Mouse (Mus musculus): ENCODE data around the gene Ncoa3. TPM values are rescaled to one million over a fixed set of nuclear protein-coding genes. Genes with fewer than 3 reads are reported as not detected.
"Not testable (repeated sequence)": the region's sequence is repeated elsewhere in the genome, so short reads cannot be mapped to it uniquely, and the experiment has no call there.

Ncoa3 gene
- polyA plus RNA-seq, 1 experiment from 2014 or later: 14.6 TPM

- DNase-seq (ENCODE audit: low spot score): peak; percentile 80
- ATAC-seq (replicated peaks; ENCODE audit: low FRiP score, low read depth); H3K4me3 ChIP-seq (replicated peaks; ENCODE audit: low read depth, low read length): not testable (repeated sequence)
Measured at GRCm38 (mm10) chr2:166084964-166085363, 92.5 kb downstream of the Ncoa3 start.

GRCm38 (mm10) chr2:166085780-166086179 lies 93.3 kb downstream of the Ncoa3 start:
- Histone ChIP-seq H3K27ac (no peak overlapping the region), H3K4me2 (ENCODE audit: low read length) (no peak overlapping the region), H3K4me3 (replicated peaks; ENCODE audit: low read depth, low read length) (no peak overlapping the region), H3K36me3 (ENCODE audit: insufficient read depth, low read length) (no peaks in the 10 kb centered on the region), H3K9ac (ENCODE audit: low read depth, low read length) (no peak overlapping the region), H3K9me3 (replicated peaks; ENCODE audit: low read length) (no peaks in the 10 kb centered on the region), H3K27me3 (ENCODE audit: insufficient read depth, low read length) (no peaks in the 10 kb centered on the region), H3K4me1 (replicated peaks; ENCODE audit: insufficient read depth, low read length) (peaks cover 9% of the 10 kb centered on the region)
- ATAC-seq (replicated peaks; ENCODE audit: low FRiP score, low read depth) (peak; percentile 24; the same call in 1 of the 2 replicates), DNase-seq (ENCODE audit: low spot score) (no peak)
- WGBS: 70% methylated on average over 10 of the region's 10 CpGs
- no peak for TF ChIP-seq CTCF (IDR thresholded peaks at IDR 0.05; ENCODE audit: low read depth)

More at GRCm38 (mm10) chr2:166084964-166085363, 92.5 kb downstream of the Ncoa3 start:
- not testable (repeated sequence) for H3K27ac ChIP-seq; H3K4me2 ChIP-seq (ENCODE audit: low read length); H3K27me3 ChIP-seq (ENCODE audit: insufficient read depth, low read length); H3K36me3 ChIP-seq (ENCODE audit: insufficient read depth, low read length); H3K9ac ChIP-seq (ENCODE audit: low read depth, low read length); H3K9me3 ChIP-seq (replicated peaks; ENCODE audit: low read length)
- peaks cover 14% of the 10 kb centered on the region for H3K4me1 ChIP-seq (replicated peaks; ENCODE audit: insufficient read depth, low read length)
- TF ChIP-seq CTCF (IDR thresholded peaks at IDR 0.05; ENCODE audit: low read depth): peak; percentile 85
- 42% methylated on average over 6 of the region's 6 CpGs for WGBS

GRCm38 (mm10) chr2:166086457-166087233 lies 94.2 kb downstream of the Ncoa3 start:
- H3K9me3 ChIP-seq (replicated peaks; ENCODE audit: low read length): no peaks in the 10 kb centered on the region
- 0 out of 2 replicates have a peak, but pooled peaks cover 3% of the 10 kb centered on the region for H3K36me3 ChIP-seq (ENCODE audit: insufficient read depth, low read length)
- ATAC-seq (replicated peaks; ENCODE audit: low FRiP score, low read depth) (no peak), DNase-seq (ENCODE audit: low spot score) (no peak)
- H3K27ac ChIP-seq: no peak overlapping the region
- peaks cover 5% of the 10 kb centered on the region for H3K4me1 ChIP-seq (replicated peaks; ENCODE audit: insufficient read depth, low read length)
- no peaks in the 10 kb centered on the region for H3K27me3 ChIP-seq (ENCODE audit: insufficient read depth, low read length)
- H3K9ac ChIP-seq (ENCODE audit: low read depth, low read length): no peak overlapping the region
- 76% methylated on average over 29 of the region's 29 CpGs for WGBS
- no peak overlapping the region for H3K4me2 ChIP-seq (ENCODE audit: low read length)
- no peak overlapping the region for H3K4me3 ChIP-seq (replicated peaks; ENCODE audit: low read depth, low read length)
- no peak for TF ChIP-seq CTCF (IDR thresholded peaks at IDR 0.05; ENCODE audit: low read depth)

GRCm38 (mm10) chr2:166088991-166089390 lies 96.6 kb downstream of the Ncoa3 start:
- H3K27me3 ChIP-seq (ENCODE audit: insufficient read depth, low read length): no peaks in the 10 kb centered on the region
- H3K9me3 ChIP-seq (replicated peaks; ENCODE audit: low read length): no peaks in the 10 kb centered on the region
- no peak for TF ChIP-seq CTCF (IDR thresholded peaks at IDR 0.05; ENCODE audit: low read depth)
- 91% methylated on average over 9 of the region's 9 CpGs for WGBS
- H3K36me3 ChIP-seq (ENCODE audit: insufficient read depth, low read length): 0 out of 2 replicates have a peak, but pooled peaks cover 9% of the 10 kb centered on the region
- H3K4me1 ChIP-seq (replicated peaks; ENCODE audit: insufficient read depth, low read length): peaks cover 5% of the 10 kb centered on the region
- DNase-seq (ENCODE audit: low spot score): no peak
- no peak overlapping the region for H3K9ac ChIP-seq (ENCODE audit: low read depth, low read length)
- H3K27ac ChIP-seq: no peak overlapping the region
- no peak overlapping the region for H3K4me3 ChIP-seq (replicated peaks; ENCODE audit: low read depth, low read length)
- ATAC-seq (replicated peaks; ENCODE audit: low FRiP score, low read depth): no peak
- no peak overlapping the region for H3K4me2 ChIP-seq (ENCODE audit: low read length)

GRCm38 (mm10) chr2:166090131-166090581 lies 97.7 kb downstream of the Ncoa3 start:
- DNase-seq (ENCODE audit: low spot score) (peak; percentile 45), ATAC-seq (replicated peaks; ENCODE audit: low FRiP score, low read depth) (no peak)
- no peak overlapping the region for H3K9ac ChIP-seq (ENCODE audit: low read depth, low read length)
- WGBS: 42% methylated on average over 7 of the region's 7 CpGs
- H3K4me3 ChIP-seq (replicated peaks; ENCODE audit: low read depth, low read length): no peak overlapping the region
- no peak overlapping the region for H3K4me2 ChIP-seq (ENCODE audit: low read length)
- no peaks in the 10 kb centered on the region for H3K27me3 ChIP-seq (ENCODE audit: insufficient read depth, low read length)
- no peak for TF ChIP-seq CTCF (IDR thresholded peaks at IDR 0.05; ENCODE audit: low read depth)
- no peaks in the 10 kb centered on the region for H3K9me3 ChIP-seq (replicated peaks; ENCODE audit: low read length)
- no peak overlapping the region for H3K27ac ChIP-seq
- peaks cover 5% of the 10 kb centered on the region for H3K4me1 ChIP-seq (replicated peaks; ENCODE audit: insufficient read depth, low read length)
- H3K36me3 ChIP-seq (ENCODE audit: insufficient read depth, low read length): 0 out of 2 replicates have a peak, but pooled peaks cover 9% of the 10 kb centered on the region

- Histone ChIP-seq H3K27ac (no peak overlapping the region), H3K27me3 (ENCODE audit: insufficient read depth, low read length) (no peaks in the 10 kb centered on the region), H3K36me3 (ENCODE audit: insufficient read depth, low read length) (0 out of 2 replicates have a peak, but pooled peaks cover 9% of the 10 kb centered on the region), H3K4me3 (replicated peaks; ENCODE audit: low read depth, low read length) (no peak overlapping the region), H3K9ac (ENCODE audit: low read depth, low read length) (no peak overlapping the region), H3K4me1 (replicated peaks; ENCODE audit: insufficient read depth, low read length) (peaks cover 5% of the 10 kb centered on the region), H3K9me3 (replicated peaks; ENCODE audit: low read length) (no peaks in the 10 kb centered on the region), H3K4me2 (ENCODE audit: low read length) (no peak overlapping the region)
- no peak for DNase-seq (ENCODE audit: low spot score)
- TF ChIP-seq CTCF (IDR thresholded peaks at IDR 0.05; ENCODE audit: low read depth): no peak
- no peak for ATAC-seq (replicated peaks; ENCODE audit: low FRiP score, low read depth)
Measured at GRCm38 (mm10) chr2:166091599-166091998, 99.2 kb downstream of the Ncoa3 start.

Measured in kidney, postnatal 0 days (tissue).